Mouse (Mus musculus): ENCODE data around the gene Pwp1. TPM values are rescaled to one million over a fixed set of nuclear protein-coding genes. Genes with fewer than 3 reads are reported as not detected.

Pwp1 gene
- polyA plus RNA-seq (2012; ENCODE audit: low replicate concordance), result 10.2 and 12.5 TPM in 2 replicates

DNA sequence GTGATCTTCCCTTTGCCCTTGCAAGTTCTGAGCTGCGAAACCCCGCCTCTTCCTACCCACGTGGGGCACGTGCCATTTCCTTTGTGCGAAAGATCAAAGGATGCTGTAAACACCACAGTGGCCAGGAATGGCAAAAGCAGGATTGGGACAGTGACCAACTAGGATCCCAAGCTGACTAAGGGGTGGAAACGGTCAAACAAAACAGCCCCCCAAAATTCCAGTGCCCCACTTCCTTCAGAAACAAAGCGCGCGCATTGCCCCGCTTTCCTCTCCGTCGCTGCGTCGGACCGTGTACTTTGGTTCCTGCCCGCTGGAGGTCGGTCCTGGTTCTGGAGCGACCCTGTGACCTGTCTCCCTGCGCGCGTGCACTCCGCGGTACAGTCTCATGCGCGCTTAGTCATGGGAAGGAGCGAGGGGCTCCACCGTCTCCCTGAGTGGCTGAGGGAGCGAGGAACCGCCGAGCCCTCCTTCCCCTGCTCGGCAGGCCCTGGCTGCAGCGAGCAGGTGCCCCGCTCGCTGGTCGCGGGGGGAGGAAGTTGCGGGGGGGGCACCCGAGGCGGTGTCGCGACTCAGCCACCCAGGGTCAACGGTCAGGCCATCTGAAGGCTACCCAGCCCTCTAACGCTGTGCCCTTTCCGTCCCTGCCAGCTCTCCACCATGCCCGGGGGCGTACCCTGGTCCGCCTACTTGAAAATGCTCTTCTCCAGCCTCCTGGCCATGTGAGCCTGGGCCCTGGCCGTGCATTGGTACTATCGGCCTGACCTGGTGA lies at the start of gene Pwp1:
Gene Pwp1, plus strand, starts transcription at position 410 of the 769 bp plus-strand sequence.

DNA sequence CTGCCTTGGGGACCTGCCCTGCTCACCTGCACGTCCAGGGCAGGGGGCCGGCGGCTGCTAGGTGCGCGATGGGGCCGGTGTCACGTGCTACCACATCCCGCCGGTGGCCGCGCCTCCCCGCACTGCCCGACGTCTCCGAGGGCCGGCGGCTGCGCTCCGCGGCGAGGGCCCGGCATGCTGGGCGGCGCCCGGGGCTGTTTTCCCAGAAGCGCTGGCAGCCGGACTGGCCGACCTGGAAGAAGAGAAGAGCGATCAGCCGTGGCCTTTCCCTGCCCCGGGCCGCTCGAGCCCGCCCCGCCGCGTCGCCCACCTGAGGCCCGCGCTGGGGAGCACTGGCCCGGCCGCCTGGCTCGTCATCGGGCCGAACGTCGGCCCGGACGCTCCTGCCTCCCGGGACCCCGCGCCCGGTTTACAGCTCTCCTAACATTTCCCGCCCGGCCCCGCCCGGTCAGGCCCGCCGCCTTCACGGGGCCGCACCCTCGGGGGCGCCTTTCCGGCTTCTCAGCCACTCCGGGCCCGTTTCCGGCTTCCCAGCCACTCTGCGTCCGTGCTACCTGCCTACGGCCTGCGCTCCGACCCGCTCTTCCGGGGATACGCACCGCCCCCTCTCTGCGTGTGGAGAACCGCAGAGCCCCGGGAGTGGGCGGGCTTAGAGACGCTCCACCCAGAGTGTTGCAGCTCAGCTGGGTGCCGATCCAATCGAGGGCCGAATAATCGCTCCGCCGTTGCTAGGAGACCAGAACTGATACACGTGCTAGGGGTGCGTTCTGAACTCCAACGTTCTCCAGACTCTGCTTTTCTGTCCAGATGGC lies 87.4 kb downstream of the Pwp1 start, which contains the start of gene Prdm4:
Gene Prdm4, minus strand, starts transcription at position 645 of the 812 bp plus-strand sequence.

GRCm38 (mm10) chr10:85927676-85928445 lies 98.6 kb downstream of the Pwp1 start, which contains the start of gene Ascl4:
Ascl4 (plus strand) TSS chr10:85927681.

Other genes starting within 250 kb of the Pwp1 start
- 14.0 and 16.1 TPM in 2 replicates for gene Prdm4, start 87.6 kb downstream of the Pwp1 start, polyA plus RNA-seq (2012; ENCODE audit: low replicate concordance)
- gene Ascl4, start 98.2 kb downstream of the Pwp1 start, polyA plus RNA-seq (2012; ENCODE audit: low replicate concordance), result 0.07 TPM in 1 of 2 replicates, not detected in the other
- 14.2 and 50.2 TPM in 2 replicates for gene Rtcb, start 128.3 kb downstream of the Pwp1 start, polyA plus RNA-seq (2012; ENCODE audit: low replicate concordance)
- not detected in 2 replicates for gene Bpifc, start 182.4 kb downstream of the Pwp1 start, polyA plus RNA-seq (2012; ENCODE audit: low replicate concordance)
- gene Fbxo7, start 192.5 kb downstream of the Pwp1 start, polyA plus RNA-seq (2012; ENCODE audit: low replicate concordance), result 16.0 and 20.6 TPM in 2 replicates